Mouse (Mus musculus) lung, embryonic 16.5 days (tissue): ENCODE measurements around the gene B230118H07Rik. TPM values are rescaled to one million over a fixed set of nuclear protein-coding genes. Genes with fewer than 3 reads are reported as not detected.

Experiments used
- ATAC-seq: fragments of 200-750 bp; cut with Nextera tagmentation; 2 replicates; pipeline ENCODE4 v1.8.0; 2017; ENCODE audit warnings: low read depth, mild to moderate bottlenecking, moderate library complexity
- H3K27ac ChIP-seq: fragments of 300-500 bp; sonication (generic); 2 replicates; pipeline ENCODE4 v1.5.1; 2014; ENCODE audit warnings: mild to moderate bottlenecking, control low read depth, low read length
- H3K27me3 ChIP-seq: fragments of 300-500 bp; sonication (generic); 2 replicates; pipeline ENCODE4 v1.6.1; 2014; ENCODE audit warnings: low read depth, low read length, mixed read lengths; ENCODE audit not compliant: control insufficient read depth, insufficient read depth
- H3K36me3 ChIP-seq: fragments of 300-500 bp; sonication (generic); 2 replicates; pipeline ENCODE4 v1.6.1; 2014; ENCODE audit warnings: low read length; ENCODE audit not compliant: control insufficient read depth, insufficient read depth
- H3K4me1 ChIP-seq: fragments of 300-500 bp; sonication (generic); replicated peaks from 2 replicates; pipeline ENCODE4 v1.6.1; 2014; ENCODE audit warnings: low read length, mixed read lengths; ENCODE audit not compliant: control insufficient read depth, insufficient read depth
- H3K4me2 ChIP-seq: fragments of 300-500 bp; sonication (generic); 2 replicates; pipeline ENCODE4 v1.6.1; 2014; ENCODE audit warnings: low read depth, low read length, control low read depth
- H3K4me3 ChIP-seq: fragments of 300-500 bp; sonication (generic); 2 replicates; pipeline ENCODE4 v1.5.1; 2014; ENCODE audit warnings: mild to moderate bottlenecking, low read length, control low read depth
- H3K9ac ChIP-seq: fragments of 300-500 bp; sonication (generic); 2 replicates; pipeline ENCODE4 v1.6.1; 2014; ENCODE audit warnings: low read length, control low read depth
- H3K9me3 ChIP-seq: fragments of 300-500 bp; sonication (generic); 2 replicates; pipeline ENCODE4 v1.6.1; 2016; ENCODE audit warnings: low read length; ENCODE audit not compliant: control insufficient read depth
- WGBS: fragments of 180-500 bp; shearing (Covaris S2); extraction: QIAGEN DNeasy Blood & Tissue Kit; methylation state at CpG from one replicate; pipeline ENCODE4 v1.1.7; 2014; 5-methylcytosine and 5-hydroxymethylcytosine counted together
- polyA plus RNA-seq: library from polyadenylated mRNA; unstranded; fragments of >200 nt; fragmentation: Nextera tagmentation; extraction: Ambion mirVana; gene quantifications from 2 replicates; pipeline ENCODE4 v1.2.1, GENCODE M21; 2015

B230118H07Rik gene
- polyA plus RNA-seq, 1 experiment from 2014 or later = 58.4 TPM

GRCm38 (mm10) chr2:101650446-101650845 lies 1.1 kb upstream of the B230118H07Rik start:
- 56% methylated on average over 1 of the region's 1 CpGs for WGBS

GRCm38 (mm10) chr2:101648361-101648760 lies 971 bp downstream of the B230118H07Rik start:
- Histone ChIP-seq H3K4me2 (no peak overlapping the region), H3K9me3 (no peaks in the 10 kb centered on the region), H3K4me1 (no peaks in the 10 kb centered on the region), H3K9ac (no peak overlapping the region), H3K27me3 (no peaks in the 10 kb centered on the region; the same call in 1 of the 2 replicates), H3K36me3 (no peaks in the 10 kb centered on the region), H3K27ac (no peak overlapping the region), H3K4me3 (no peak overlapping the region)
- ATAC-seq = no peak
- 78% methylated on average over 2 of the region's 2 CpGs for WGBS

More at GRCm38 (mm10) chr2:101650446-101650845, 1.1 kb upstream of the B230118H07Rik start:
- Histone ChIP-seq H3K4me2 (no peak overlapping the region), H3K27ac (no peak overlapping the region), H3K36me3 (no peaks in the 10 kb centered on the region), H3K9me3 (no peaks in the 10 kb centered on the region), H3K4me1 (no peaks in the 10 kb centered on the region), H3K4me3 (no peak overlapping the region), H3K9ac (no peak overlapping the region), H3K27me3 (no peaks in the 10 kb centered on the region; the same call in 1 of the 2 replicates)
- ATAC-seq = no peak

- Histone ChIP-seq H3K4me1 (no peaks in the 10 kb centered on the region), H3K36me3 (no peaks in the 10 kb centered on the region), H3K9ac (no peak overlapping the region), H3K9me3 (no peaks in the 10 kb centered on the region), H3K4me2 (no peak overlapping the region), H3K4me3 (no peak overlapping the region), H3K27ac (no peak overlapping the region), H3K27me3 (no peaks in the 10 kb centered on the region)
- WGBS = 76% methylated on average over 1 of the region's 1 CpGs
- ATAC-seq = no peak
Observed at GRCm38 (mm10) chr2:101645841-101646240, 3.5 kb downstream of the B230118H07Rik start.

GRCm38 (mm10) chr2:101639840-101640350 lies 9.4 kb downstream of the B230118H07Rik start:
- no peak overlapping the region for H3K9ac ChIP-seq
- H3K4me3 ChIP-seq = no peak overlapping the region
- H3K27me3 ChIP-seq = no peaks in the 10 kb centered on the region
- H3K36me3 ChIP-seq = no peaks in the 10 kb centered on the region
- H3K27ac ChIP-seq = no peak overlapping the region
- WGBS = 63% methylated on average over 3 of the region's 3 CpGs
- no peaks in the 10 kb centered on the region for H3K4me1 ChIP-seq
- no peak overlapping the region for H3K4me2 ChIP-seq
- no peak for ATAC-seq
- H3K9me3 ChIP-seq = no peaks in the 10 kb centered on the region

GRCm38 (mm10) chr2:101638979-101639839 lies 10.1 kb downstream of the B230118H07Rik start:
- WGBS = 45% methylated on average over 7 of the region's 7 CpGs
- no peak overlapping the region for H3K4me2 ChIP-seq
- H3K4me1 ChIP-seq = no peaks in the 10 kb centered on the region
- no peak overlapping the region for H3K27ac ChIP-seq
- no peak overlapping the region for H3K4me3 ChIP-seq
- ATAC-seq = no peak
- H3K9me3 ChIP-seq = no peaks in the 10 kb centered on the region
- no peaks in the 10 kb centered on the region for H3K27me3 ChIP-seq
- no peak overlapping the region for H3K9ac ChIP-seq
- no peaks in the 10 kb centered on the region for H3K36me3 ChIP-seq

GRCm38 (mm10) chr2:101628297-101629236 lies 20.8 kb downstream of the B230118H07Rik start:
- ATAC-seq = peak; percentile 99
- peak overlapping the region; percentile 73 for H3K4me2 ChIP-seq
- WGBS = under 1% methylated on average over 31 of the region's 31 CpGs
- H3K4me3 ChIP-seq = peak overlapping the region; percentile 61
- H3K9ac ChIP-seq = peak overlapping the region; percentile 70
- H3K27me3 ChIP-seq = no peaks in the 10 kb centered on the region
- no peaks in the 10 kb centered on the region for H3K36me3 ChIP-seq
- H3K4me1 ChIP-seq = no peaks in the 10 kb centered on the region
- peak overlapping the region; percentile 72 for H3K27ac ChIP-seq
- H3K9me3 ChIP-seq = no peaks in the 10 kb centered on the region

GRCm38 (mm10) chr2:101627227-101627626 lies 22.1 kb downstream of the B230118H07Rik start:
- Histone ChIP-seq H3K27ac (no peak overlapping the region), H3K9me3 (no peaks in the 10 kb centered on the region), H3K4me3 (no peak overlapping the region), H3K4me1 (no peaks in the 10 kb centered on the region), H3K36me3 (no peaks in the 10 kb centered on the region), H3K27me3 (no peaks in the 10 kb centered on the region), H3K4me2 (no peak overlapping the region), H3K9ac (no peak overlapping the region)
- ATAC-seq = no peak

GRCm38 (mm10) chr2:101624526-101624925 lies 24.8 kb downstream of the B230118H07Rik start, which contains the start of gene Rag2:
Gene Rag2, plus strand, starts transcription at chr2:101624718.
- WGBS = 48% methylated on average over 4 of the region's 4 CpGs
- no peaks in the 10 kb centered on the region for H3K9me3 ChIP-seq
- peaks cover 3% of the 10 kb centered on the region; the same call in 1 of the 2 replicates for H3K4me1 ChIP-seq
- no peak within 1 kb of the TSS for H3K4me2 ChIP-seq
- H3K27ac ChIP-seq = no peak within 1 kb of the TSS
- no peak within 1 kb of the TSS for H3K9ac ChIP-seq
- no peaks in the 10 kb centered on the region for H3K36me3 ChIP-seq
- no peak within 1 kb of the TSS for H3K4me3 ChIP-seq
- no peaks in the 10 kb centered on the region for H3K27me3 ChIP-seq
- ATAC-seq = no peak

- H3K27ac ChIP-seq = no peak overlapping the region
- H3K4me1 ChIP-seq = peaks cover 3% of the 10 kb centered on the region; the same call in 1 of the 2 replicates
- WGBS = 53% methylated on average over 2 of the region's 2 CpGs
- ATAC-seq = no peak
- no peak overlapping the region for H3K9ac ChIP-seq
- H3K27me3 ChIP-seq = no peaks in the 10 kb centered on the region
- H3K4me2 ChIP-seq = no peak overlapping the region
- H3K4me3 ChIP-seq = no peak overlapping the region
- H3K36me3 ChIP-seq = no peaks in the 10 kb centered on the region
- no peaks in the 10 kb centered on the region for H3K9me3 ChIP-seq
Observed at GRCm38 (mm10) chr2:101624011-101624410, 25.3 kb downstream of the B230118H07Rik start.
